Mouse (Mus musculus): Measurements from ENCODE around the gene Cecr2.

DNA sequence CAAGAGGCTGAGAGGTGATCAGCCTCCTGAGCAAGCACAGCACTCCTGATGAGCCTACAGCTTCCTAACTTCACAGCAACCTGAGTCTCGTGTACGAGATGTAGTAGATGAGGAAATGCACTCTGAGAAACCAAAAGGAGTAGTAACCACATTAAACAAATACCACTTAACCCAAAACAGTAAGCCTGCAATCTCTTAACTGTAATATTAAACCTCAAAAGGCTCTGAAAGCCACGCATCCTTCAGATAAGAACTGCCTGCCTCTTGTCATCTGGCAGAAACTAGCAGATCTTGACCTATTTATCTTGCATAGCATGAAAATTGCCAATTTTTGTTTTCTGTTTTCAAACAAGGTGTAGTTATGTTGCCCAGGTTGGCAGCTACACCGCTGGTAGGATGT, 132.7 kb downstream of the Cecr2 start:
- TF ChIP-seq CTCF (IDR thresholded peaks at IDR 0.05; ENCODE audit: low read depth) (no peak), EP300 (IDR thresholded peaks at IDR 0.05; ENCODE audit: low read depth) (no peak)
